Mouse (Mus musculus): ENCODE measurements around the gene Dusp3.
A peak's percentile ranks its signal among the peaks of the same experiment; 100 is the strongest.

The Dusp3 gene

GRCm38 (mm10) chr11:101974923-101975322 lies 11.9 kb downstream of the Dusp3 start:
- no peak for DNase-seq (ENCODE audit: low read depth, low spot score)

GRCm38 (mm10) chr11:101974181-101974580 lies 12.6 kb downstream of the Dusp3 start:
- DNase-seq (ENCODE audit: low read depth, low spot score) = no peak

GRCm38 (mm10) chr11:101973496-101973895 lies 13.3 kb downstream of the Dusp3 start:
- DNase-seq (ENCODE audit: low read depth, low spot score) = no peak

GRCm38 (mm10) chr11:101972651-101973050 lies 14.2 kb downstream of the Dusp3 start:
- DNase-seq (ENCODE audit: low read depth, low spot score) = no peak

GRCm38 (mm10) chr11:101972097-101972496 lies 14.7 kb downstream of the Dusp3 start:
- no peak for DNase-seq (ENCODE audit: low read depth, low spot score)

GRCm38 (mm10) chr11:101971410-101971809 lies 15.4 kb downstream of the Dusp3 start:
- no peak for DNase-seq (ENCODE audit: low read depth, low spot score)

- DNase-seq (ENCODE audit: low read depth, low spot score) = no peak
Measured at GRCm38 (mm10) chr11:101969835-101970234, 17.0 kb downstream of the Dusp3 start.

- DNase-seq (ENCODE audit: low read depth, low spot score) = peak; percentile 69
Measured at GRCm38 (mm10) chr11:101968791-101969190, 18.0 kb downstream of the Dusp3 start.

GRCm38 (mm10) chr11:101968311-101968710 lies 18.5 kb downstream of the Dusp3 start:
- no peak for DNase-seq (ENCODE audit: low read depth, low spot score)

- no peak for DNase-seq (ENCODE audit: low read depth, low spot score)
Measured at GRCm38 (mm10) chr11:101966965-101967614, 19.7 kb downstream of the Dusp3 start, which contains the start of gene Sost. Gene Sost (minus strand): TSS chr11:101967015.

GRCm38 (mm10) chr11:101965553-101965952 lies 21.3 kb downstream of the Dusp3 start:
- DNase-seq (ENCODE audit: low read depth, low spot score) = no peak

GRCm38 (mm10) chr11:101964647-101965046 lies 22.2 kb downstream of the Dusp3 start:
- DNase-seq (ENCODE audit: low read depth, low spot score) = no peak

- DNase-seq (ENCODE audit: low read depth, low spot score) = no peak
Measured at GRCm38 (mm10) chr11:101963473-101964291, 23.1 kb downstream of the Dusp3 start.

- DNase-seq (ENCODE audit: low read depth, low spot score) = no peak
Measured at GRCm38 (mm10) chr11:101963043-101963442, 23.8 kb downstream of the Dusp3 start.

GRCm38 (mm10) chr11:101957476-101957875 lies 29.3 kb downstream of the Dusp3 start:
- no peak for DNase-seq (ENCODE audit: low read depth, low spot score)

- no peak for DNase-seq (ENCODE audit: low read depth, low spot score)
Measured at GRCm38 (mm10) chr11:101953441-101953840, 33.4 kb downstream of the Dusp3 start.

GRCm38 (mm10) chr11:101952541-101953341 lies 34.1 kb downstream of the Dusp3 start:
- DNase-seq (ENCODE audit: low read depth, low spot score) = no peak

GRCm38 (mm10) chr11:101950021-101950420 lies 36.8 kb downstream of the Dusp3 start:
- no peak for DNase-seq (ENCODE audit: low read depth, low spot score)

- DNase-seq (ENCODE audit: low read depth, low spot score) = no peak
Measured at GRCm38 (mm10) chr11:101946525-101946924, 40.3 kb downstream of the Dusp3 start.

GRCm38 (mm10) chr11:101943055-101943454 lies 43.8 kb downstream of the Dusp3 start:
- DNase-seq (ENCODE audit: low read depth, low spot score) = no peak

GRCm38 (mm10) chr11:101937108-101937507 lies 49.7 kb downstream of the Dusp3 start:
- DNase-seq (ENCODE audit: low read depth, low spot score) = no peak

GRCm38 (mm10) chr11:101936421-101936820 lies 50.4 kb downstream of the Dusp3 start:
- DNase-seq (ENCODE audit: low read depth, low spot score) = no peak
